Mouse (Mus musculus): ENCODE results near the gene Car5a. TPM values are rescaled to one million over a fixed set of nuclear protein-coding genes. Genes with fewer than 3 reads are reported as not detected.
A peak's percentile ranks its signal among the peaks of the same experiment; 100 is the strongest.

Car5a gene
- polyA plus RNA-seq, 1 experiment from 2014 or later = 0.69 TPM

GRCm38 (mm10) chr8:121909148-121909541 lies 35.6 kb downstream of the Car5a start:
- H3K4me1 ChIP-seq = peaks cover 77% of the 10 kb centered on the region
- WGBS (ENCODE audit: insufficient replicate concordance) = 51% methylated on average over 8 of the region's 8 CpGs
- H3K4me3 ChIP-seq = no peak overlapping the region
- H3K27me3 ChIP-seq (replicated peaks) = no peaks in the 10 kb centered on the region
- H3K4me2 ChIP-seq = peak overlapping the region; percentile 75
- H3K36me3 ChIP-seq = peaks cover 15% of the 10 kb centered on the region
- ATAC-seq = no peak
- H3K9me3 ChIP-seq (replicated peaks) = no peaks in the 10 kb centered on the region
- no peak overlapping the region for H3K27ac ChIP-seq
- H3K9ac ChIP-seq = 0 out of 2 replicates have a peak overlapping the region, but pooled peaks have one; percentile 39

- no peak for ATAC-seq
Measured at GRCm38 (mm10) chr8:121908378-121909147, 36.1 kb downstream of the Car5a start.

GRCm38 (mm10) chr8:121907587-121908248 lies 37.0 kb downstream of the Car5a start, which contains the start of gene Slc7a5:
Gene Slc7a5 (minus strand): TSS chr8:121907694.
- H3K4me3 ChIP-seq = peak within 1 kb of the TSS; percentile 89

More at GRCm38 (mm10) chr8:121908378-121909147, 36.1 kb downstream of the Car5a start:
- Histone ChIP-seq H3K4me3 (peak overlapping the region; percentile 89), H3K27ac (peak overlapping the region; percentile 66), H3K36me3 (peaks cover 21% of the 10 kb centered on the region), H3K9me3 (replicated peaks) (no peaks in the 10 kb centered on the region), H3K9ac (peak overlapping the region; percentile 39), H3K27me3 (replicated peaks) (no peaks in the 10 kb centered on the region), H3K4me1 (peaks cover 82% of the 10 kb centered on the region), H3K4me2 (peak overlapping the region; percentile 75)
- 23% methylated on average over 8 of the region's 8 CpGs for WGBS (ENCODE audit: insufficient replicate concordance)

GRCm38 (mm10) chr8:121906542-121907512 lies 37.9 kb downstream of the Car5a start:
- Histone ChIP-seq H3K27ac (peak overlapping the region; percentile 76), H3K4me2 (peak overlapping the region; percentile 75), H3K4me1 (peaks cover 82% of the 10 kb centered on the region), H3K9me3 (replicated peaks) (no peaks in the 10 kb centered on the region), H3K36me3 (peaks cover 38% of the 10 kb centered on the region), H3K27me3 (replicated peaks) (no peaks in the 10 kb centered on the region), H3K4me3 (peak overlapping the region; percentile 89), H3K9ac (peak overlapping the region; percentile 90)
- ATAC-seq = peak; percentile 34
- WGBS (ENCODE audit: insufficient replicate concordance) = under 1% methylated on average over 61 of the region's 72 CpGs

More at GRCm38 (mm10) chr8:121907587-121908248, 37.0 kb downstream of the Car5a start, which contains the start of gene Slc7a5:
- peak; percentile 85 for ATAC-seq
- Histone ChIP-seq H3K4me1 (peaks cover 82% of the 10 kb centered on the region), H3K4me2 (peak within 1 kb of the TSS; percentile 75), H3K27ac (peak within 1 kb of the TSS; percentile 76), H3K36me3 (peaks cover 30% of the 10 kb centered on the region), H3K9ac (peak within 1 kb of the TSS; percentile 90), H3K9me3 (replicated peaks) (no peaks in the 10 kb centered on the region), H3K27me3 (replicated peaks) (no peaks in the 10 kb centered on the region)
- WGBS (ENCODE audit: insufficient replicate concordance) = under 1% methylated on average over 59 of the region's 61 CpGs

GRCm38 (mm10) chr8:121905864-121906263 lies 38.8 kb downstream of the Car5a start:
- peak overlapping the region; percentile 76 for H3K27ac ChIP-seq
- ATAC-seq = no peak
- peaks cover 48% of the 10 kb centered on the region for H3K36me3 ChIP-seq
- WGBS (ENCODE audit: insufficient replicate concordance) = 11% methylated on average over 5 of the region's 5 CpGs
- H3K4me1 ChIP-seq = peaks cover 83% of the 10 kb centered on the region
- peak overlapping the region; percentile 75 for H3K4me2 ChIP-seq
- no peaks in the 10 kb centered on the region for H3K9me3 ChIP-seq (replicated peaks)
- H3K4me3 ChIP-seq = peak overlapping the region; percentile 89
- no peaks in the 10 kb centered on the region for H3K27me3 ChIP-seq (replicated peaks)
- peak overlapping the region; percentile 90 for H3K9ac ChIP-seq

- H3K36me3 ChIP-seq = peaks cover 52% of the 10 kb centered on the region
- peak overlapping the region; percentile 89 for H3K4me3 ChIP-seq
- peaks cover 85% of the 10 kb centered on the region for H3K4me1 ChIP-seq
- 55% methylated on average over 1 of the region's 1 CpGs for WGBS (ENCODE audit: insufficient replicate concordance)
- ATAC-seq = no peak
- H3K4me2 ChIP-seq = peak overlapping the region; percentile 75
- peak overlapping the region; percentile 90 for H3K9ac ChIP-seq
- no peaks in the 10 kb centered on the region for H3K9me3 ChIP-seq (replicated peaks)
- H3K27ac ChIP-seq = peak overlapping the region; percentile 76
- H3K27me3 ChIP-seq (replicated peaks) = no peaks in the 10 kb centered on the region
Measured at GRCm38 (mm10) chr8:121905420-121905819, 39.3 kb downstream of the Car5a start.

- no peak for ATAC-seq
- no peaks in the 10 kb centered on the region for H3K27me3 ChIP-seq (replicated peaks)
- H3K27ac ChIP-seq = peak overlapping the region; percentile 31; the same call in 1 of the 2 replicates
- peaks cover 85% of the 10 kb centered on the region for H3K4me1 ChIP-seq
- H3K9ac ChIP-seq = peak overlapping the region; percentile 90
- peak overlapping the region; percentile 75 for H3K4me2 ChIP-seq
- no peaks in the 10 kb centered on the region for H3K9me3 ChIP-seq (replicated peaks)
- peak overlapping the region; percentile 89 for H3K4me3 ChIP-seq
- WGBS (ENCODE audit: insufficient replicate concordance) = 83% methylated on average over 9 of the region's 9 CpGs
- peaks cover 57% of the 10 kb centered on the region for H3K36me3 ChIP-seq
Measured at GRCm38 (mm10) chr8:121904999-121905398, 39.7 kb downstream of the Car5a start.

- no peaks in the 10 kb centered on the region for H3K9me3 ChIP-seq (replicated peaks)
- ATAC-seq = no peak
- H3K27me3 ChIP-seq (replicated peaks) = no peaks in the 10 kb centered on the region
- no peak overlapping the region for H3K27ac ChIP-seq
- peak overlapping the region; percentile 75 for H3K4me2 ChIP-seq
- 45% methylated on average over 6 of the region's 6 CpGs for WGBS (ENCODE audit: insufficient replicate concordance)
- peaks cover 85% of the 10 kb centered on the region for H3K4me1 ChIP-seq
- peak overlapping the region; percentile 89 for H3K4me3 ChIP-seq
- H3K36me3 ChIP-seq = peaks cover 58% of the 10 kb centered on the region
- peak overlapping the region; percentile 90 for H3K9ac ChIP-seq
Measured at GRCm38 (mm10) chr8:121903977-121904376, 40.7 kb downstream of the Car5a start.

- whole genome bisulfite sequencing (ENCODE audit: insufficient replicate concordance) = 72% methylated on average over 8 of the region's 8 CpGs
- Histone ChIP-seq H3K4me1 (peaks cover 96% of the 10 kb centered on the region), H3K27ac (peak overlapping the region; percentile 100), H3K27me3 (replicated peaks) (no peaks in the 10 kb centered on the region), H3K9ac (peak overlapping the region; percentile 70), H3K4me3 (0 out of 2 replicates have a peak overlapping the region, but pooled peaks have one; percentile 1), H3K4me2 (peak overlapping the region; percentile 75; the same call in 1 of the 2 replicates), H3K9me3 (replicated peaks) (no peaks in the 10 kb centered on the region), H3K36me3 (peaks cover 70% of the 10 kb centered on the region)
- ATAC-seq = no peak
Measured at GRCm38 (mm10) chr8:121901498-121902236, 43.0 kb downstream of the Car5a start.

- peak overlapping the region; percentile 50 for H3K4me3 ChIP-seq
- peak overlapping the region; percentile 85 for H3K9ac ChIP-seq
- H3K36me3 ChIP-seq = peaks cover 80% of the 10 kb centered on the region
- H3K4me1 ChIP-seq = peaks cover 100% of the 10 kb centered on the region
- WGBS (ENCODE audit: insufficient replicate concordance) = 34% methylated on average over 18 of the region's 18 CpGs
- ATAC-seq = peak; percentile 83
- peak overlapping the region; percentile 100 for H3K27ac ChIP-seq
- no peaks in the 10 kb centered on the region for H3K27me3 ChIP-seq (replicated peaks)
- peak overlapping the region; percentile 75 for H3K4me2 ChIP-seq
- H3K9me3 ChIP-seq (replicated peaks) = no peaks in the 10 kb centered on the region
Measured at GRCm38 (mm10) chr8:121899180-121900044, 45.3 kb downstream of the Car5a start.

All from liver, embryonic 12.5 days (tissue).